Mouse (Mus musculus): Measurements from ENCODE around the gene Ldlrad1.

- TF ChIP-seq CTCF (conservative IDR thresholded peaks at IDR 0.05; ENCODE audit: low read length): no peak
- TF ChIP-seq POU5F1 (IDR thresholded peaks at IDR 0.05; ENCODE audit: borderline replicate concordance, low read length): no peak
These were observed 8.6 kb downstream of the Ldlrad1 start for GRCm38 (mm10) chr4:107217574-107217973.

Measured in E14TG2a.4 (cell line).